Mouse (Mus musculus) liver, embryonic 12.5 days (tissue): ENCODE results near the gene Rtn3. TPM values are rescaled to one million over a fixed set of nuclear protein-coding genes. Genes with fewer than 3 reads are reported as not detected.
"Not testable (repeated sequence)": the region's sequence is repeated elsewhere in the genome, so short reads cannot be mapped to it uniquely, and the experiment has no call there.

Source experiments
- ATAC-seq: fragments of 200-750 bp; cut with Nextera tagmentation; 2 replicates; pipeline ENCODE4 v1.8.0; 2017; ENCODE audit warnings: moderate number of reproducible peaks, mild to moderate bottlenecking, moderate library complexity
- H3K27ac ChIP-seq: fragments of 300-500 bp; sonication (generic); 2 replicates; pipeline ENCODE4 v1.5.1; 2016; ENCODE audit warnings: mild to moderate bottlenecking
- H3K27me3 ChIP-seq: fragments of 300-500 bp; sonication (generic); replicated peaks from 2 replicates; pipeline ENCODE4 v1.6.1; 2016; ENCODE audit warnings: mild to moderate bottlenecking, moderate library complexity
- H3K36me3 ChIP-seq: fragments of 300-500 bp; sonication (generic); 2 replicates; pipeline ENCODE4 v1.6.1; 2016; ENCODE audit warnings: mild to moderate bottlenecking, moderate library complexity
- H3K4me1 ChIP-seq: fragments of 300-500 bp; sonication (generic); 2 replicates; pipeline ENCODE4 v1.6.1; 2016
- H3K4me2 ChIP-seq: fragments of 300-500 bp; sonication (generic); 2 replicates; pipeline ENCODE4 v1.6.1; 2016; ENCODE audit warnings: mild to moderate bottlenecking, moderate library complexity
- H3K4me3 ChIP-seq: fragments of 300-500 bp; sonication (generic); 2 replicates; pipeline ENCODE4 v1.5.1; 2016; ENCODE audit warnings: mild to moderate bottlenecking, moderate library complexity
- H3K9ac ChIP-seq: fragments of 300-500 bp; sonication (generic); 2 replicates; pipeline ENCODE4 v1.6.1; 2016; ENCODE audit warnings: mild to moderate bottlenecking, moderate library complexity
- H3K9me3 ChIP-seq: fragments of 300-500 bp; sonication (generic); replicated peaks from 2 replicates; pipeline ENCODE4 v1.6.1; 2016; ENCODE audit warnings: mild to moderate bottlenecking, moderate library complexity
- WGBS: fragments of 180-500 bp; shearing (Covaris S2); methylation state at CpG from one replicate; pipeline ENCODE4 v1.1.7; 2016; ENCODE audit not compliant: insufficient replicate concordance; 5-methylcytosine and 5-hydroxymethylcytosine counted together
- polyA plus RNA-seq: library from polyadenylated mRNA; unstranded; fragments of >200 nt; fragmentation: Nextera tagmentation; extraction: Ambion mirVana; gene quantifications from 2 replicates; pipeline ENCODE4 v1.2.1, GENCODE M21; 2016

Rtn3 gene
- polyA plus RNA-seq, 1 experiment from 2014 or later: 83.1 TPM

DNA sequence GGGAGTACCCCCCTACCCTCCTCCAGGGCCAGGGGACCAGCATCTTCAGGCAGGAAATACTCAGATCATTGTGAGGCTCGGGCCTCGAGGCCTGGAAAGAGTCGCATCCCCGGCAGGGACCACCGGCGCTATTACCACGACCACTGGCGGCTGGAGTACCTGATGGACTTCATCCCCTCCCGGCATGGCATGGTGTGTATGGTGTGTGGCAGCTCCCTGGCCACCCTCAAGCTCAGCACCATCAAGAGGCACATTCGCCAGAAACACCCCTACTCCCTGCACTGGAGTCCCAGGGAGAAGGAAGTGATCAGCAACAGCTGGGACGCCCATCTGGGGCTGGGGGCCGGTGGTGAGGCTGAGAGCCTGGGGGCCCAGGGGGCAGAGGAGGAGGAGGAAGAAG, 63.0 kb downstream of the Rtn3 start:
- H3K9ac ChIP-seq: no peak overlapping the region
- 61% methylated on average over 12 of the region's 12 CpGs for WGBS
- ATAC-seq: no peak
- peak overlapping the region; percentile 95 for H3K4me2 ChIP-seq
- H3K4me3 ChIP-seq: no peak overlapping the region
- H3K36me3 ChIP-seq: peaks cover 52% of the 10 kb centered on the region
- peaks cover 74% of the 10 kb centered on the region for H3K4me1 ChIP-seq
- peaks cover 48% of the 10 kb centered on the region for H3K27me3 ChIP-seq
- no peaks in the 10 kb centered on the region for H3K9me3 ChIP-seq
- no peak overlapping the region for H3K27ac ChIP-seq

DNA sequence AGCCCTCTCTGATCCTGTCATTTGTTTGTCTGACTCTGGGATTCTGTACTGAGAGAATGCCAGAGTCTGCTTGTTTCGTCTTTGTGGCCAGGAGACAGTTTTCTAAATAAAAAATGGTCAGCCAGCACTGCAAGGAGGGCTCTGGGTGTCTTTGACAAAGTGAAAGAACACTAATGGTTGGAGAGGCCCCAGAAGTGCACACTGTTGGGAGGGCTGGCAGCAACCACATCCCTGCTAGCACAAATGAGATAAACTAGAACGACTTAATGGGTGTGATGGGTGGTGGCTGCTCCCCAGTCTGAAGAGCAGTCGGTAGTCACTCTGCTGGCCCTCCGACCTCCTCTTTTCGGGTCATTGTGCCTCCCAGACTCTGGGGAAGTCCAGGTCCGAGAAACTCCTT, 63.9 kb downstream of the Rtn3 start:
- Histone ChIP-seq H3K9ac (peak overlapping the region; percentile 86), H3K27ac (peak overlapping the region; percentile 45), H3K36me3 (peaks cover 43% of the 10 kb centered on the region), H3K4me1 (peaks cover 74% of the 10 kb centered on the region), H3K27me3 (peaks cover 57% of the 10 kb centered on the region), H3K4me2 (peak overlapping the region; percentile 95), H3K9me3 (no peaks in the 10 kb centered on the region), H3K4me3 (peak overlapping the region; percentile 89)
- peak; percentile 61 for ATAC-seq
- 19% methylated on average over 6 of the region's 6 CpGs for WGBS

DNA sequence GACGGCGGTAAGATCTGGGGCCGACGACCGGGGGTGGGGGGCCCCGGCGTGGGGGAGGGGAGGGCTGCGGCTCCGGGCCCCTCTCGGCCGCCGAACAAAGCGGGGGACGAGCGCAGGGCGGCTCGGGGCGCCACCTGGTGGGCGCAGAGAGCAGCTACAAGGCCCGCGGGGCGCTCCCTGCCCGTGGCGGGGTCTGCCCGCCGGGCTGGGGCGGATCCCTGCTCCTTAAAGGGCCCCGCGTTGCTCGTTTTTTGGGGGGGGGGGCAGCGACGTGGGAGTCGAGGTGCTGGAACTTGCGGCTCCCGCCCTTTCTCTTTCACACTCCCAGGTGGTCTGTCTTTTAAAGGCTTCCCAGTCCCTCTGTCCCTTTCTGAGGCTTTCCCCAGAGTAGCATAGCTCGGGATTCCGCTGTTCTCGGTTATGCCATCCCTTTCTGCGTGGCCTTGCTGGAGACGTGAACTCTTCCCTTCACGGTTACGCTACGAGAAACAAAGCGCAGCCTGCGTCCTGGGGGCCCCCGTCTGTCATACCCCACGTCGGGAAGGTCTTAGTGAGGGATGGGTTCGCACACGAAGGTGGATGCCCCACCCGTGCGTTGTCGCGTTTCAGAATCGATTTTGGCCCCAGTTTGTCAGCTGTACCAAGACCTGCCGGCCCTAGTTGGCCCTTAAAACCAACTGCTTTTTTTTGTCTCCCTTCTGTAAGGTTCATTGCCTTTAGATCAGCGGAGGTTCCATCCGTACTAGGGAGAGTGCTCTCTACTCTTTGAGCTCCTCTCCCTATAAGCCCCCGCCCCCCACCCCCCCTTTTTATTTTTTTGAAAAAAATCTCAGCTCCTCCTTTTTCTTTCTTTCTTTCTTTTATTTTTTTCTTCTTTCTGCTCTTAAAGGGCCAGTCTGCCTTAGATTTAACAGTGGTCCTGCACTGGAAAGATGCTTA, 64.9 kb downstream of the Rtn3 start:
- H3K4me1 ChIP-seq: peaks cover 71% of the 10 kb centered on the region
- no peaks in the 10 kb centered on the region for H3K9me3 ChIP-seq
- ATAC-seq: peak; percentile 68
- peak overlapping the region; percentile 89 for H3K4me3 ChIP-seq
- peak overlapping the region; percentile 80 for H3K27ac ChIP-seq
- H3K4me2 ChIP-seq: peak overlapping the region; percentile 95
- peaks cover 33% of the 10 kb centered on the region for H3K36me3 ChIP-seq
- peak overlapping the region; percentile 86 for H3K9ac ChIP-seq
- under 1% methylated on average over 59 of the region's 59 CpGs for WGBS
- H3K27me3 ChIP-seq: peaks cover 60% of the 10 kb centered on the region

DNA sequence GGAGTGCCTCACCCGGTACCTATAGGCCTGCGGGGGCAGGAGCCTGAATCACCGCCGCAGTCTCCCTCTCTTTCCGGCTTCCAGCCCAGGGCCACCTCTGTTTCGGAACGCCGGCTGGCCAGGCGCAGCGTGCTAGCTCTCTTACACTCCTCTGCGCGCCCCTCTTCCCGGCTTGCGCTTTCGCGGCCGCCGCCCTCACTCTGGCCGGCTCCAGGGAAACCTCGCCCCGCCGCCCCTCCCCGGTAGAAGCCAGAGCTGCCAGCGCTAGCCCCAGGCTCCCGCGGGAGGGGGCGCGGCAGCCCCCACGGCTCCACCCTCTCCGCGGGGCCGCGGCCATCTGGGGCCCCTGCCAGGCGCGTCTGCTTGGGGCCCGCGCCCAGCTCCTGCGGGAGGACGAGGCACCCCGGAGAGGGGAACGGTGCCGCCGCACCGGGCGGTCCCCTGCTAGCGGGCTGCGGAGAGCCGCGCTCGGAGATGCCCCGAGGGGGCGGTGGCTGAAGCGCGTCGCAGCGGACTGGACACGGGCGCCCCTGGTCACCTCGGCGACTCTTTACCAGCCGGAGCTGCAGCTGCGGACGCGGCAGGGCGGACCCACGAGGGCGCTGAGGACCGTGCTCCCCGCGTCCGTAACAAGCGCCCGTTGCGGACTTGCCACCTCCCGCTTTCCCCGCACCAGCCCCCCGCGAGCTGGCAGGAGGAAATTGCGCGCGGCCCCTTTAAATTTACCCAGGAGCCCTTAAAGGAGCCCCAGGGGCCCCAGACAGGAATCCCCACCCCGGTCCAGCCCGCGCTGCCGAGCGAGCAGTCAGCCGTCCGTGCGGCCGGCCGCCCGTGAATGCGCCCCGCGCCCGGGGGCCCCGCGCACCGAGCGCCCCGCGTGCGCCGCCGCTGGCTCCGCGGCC, 66.0 kb downstream of the Rtn3 start, which contains the start of gene 2700081O15Rik:
Gene 2700081O15Rik, plus strand, starts transcription at position 792 of the 902 bp plus-strand sequence.
- peak within 1 kb of the TSS; percentile 89 for H3K4me3 ChIP-seq
- peak within 1 kb of the TSS; percentile 95 for H3K4me2 ChIP-seq
- H3K4me1 ChIP-seq: peaks cover 60% of the 10 kb centered on the region
- WGBS: under 1% methylated on average over 107 of the region's 107 CpGs
- H3K9ac ChIP-seq: peak within 1 kb of the TSS; percentile 86
- peak; percentile 63 for ATAC-seq
- H3K27ac ChIP-seq: peak within 1 kb of the TSS; percentile 80
- peaks cover 22% of the 10 kb centered on the region for H3K36me3 ChIP-seq
- H3K27me3 ChIP-seq: peaks cover 56% of the 10 kb centered on the region
- H3K9me3 ChIP-seq: no peaks in the 10 kb centered on the region

DNA sequence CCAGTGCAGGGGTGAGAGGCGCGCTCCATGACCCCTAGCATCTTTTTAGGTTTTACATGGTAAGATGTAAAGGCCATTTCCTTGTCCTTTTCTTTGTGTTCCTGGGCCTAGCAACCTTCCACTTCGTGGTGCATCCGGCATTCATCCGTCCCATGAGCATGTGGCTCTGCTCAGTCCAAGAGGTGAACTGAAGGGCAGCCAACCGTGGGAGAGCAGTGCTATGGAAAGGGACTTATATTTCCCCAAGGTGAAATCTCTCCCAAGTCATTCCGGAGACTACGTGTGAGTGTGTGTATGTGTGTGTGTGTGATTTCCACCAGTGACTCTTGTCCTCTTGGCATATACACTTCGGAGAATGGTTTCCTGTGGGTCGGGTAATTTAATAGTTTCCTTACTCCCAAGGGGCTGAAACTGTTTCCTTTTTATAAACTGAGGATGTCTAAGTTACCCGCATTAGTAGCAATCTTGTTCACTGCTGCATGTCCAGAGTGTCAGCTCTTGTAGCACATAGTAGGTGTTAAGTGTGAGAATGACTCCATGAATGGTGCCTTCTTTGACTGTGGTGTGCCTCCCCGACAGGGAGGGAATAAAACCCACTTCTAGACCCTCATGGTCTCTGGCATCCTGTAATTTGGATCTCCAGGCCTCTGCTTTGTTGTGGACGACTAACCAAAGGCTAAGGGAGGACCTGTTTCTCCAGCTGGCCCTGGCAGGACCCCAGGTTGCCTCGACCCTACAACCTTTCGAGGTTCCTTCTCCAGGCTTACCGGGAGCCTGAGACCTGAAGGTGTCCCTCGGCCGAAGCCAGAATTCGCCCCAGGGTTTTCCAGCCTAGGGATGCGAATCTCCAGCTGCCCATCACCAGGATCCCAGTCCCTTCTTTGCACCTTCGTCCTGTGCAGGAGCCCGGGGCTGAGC, 66.9 kb downstream of the Rtn3 start:
- Histone ChIP-seq H3K4me2 (peak overlapping the region; percentile 95), H3K9me3 (no peaks in the 10 kb centered on the region), H3K4me1 (peaks cover 52% of the 10 kb centered on the region), H3K4me3 (peak overlapping the region; percentile 89), H3K9ac (peak overlapping the region; percentile 86), H3K27ac (peak overlapping the region; percentile 80), H3K27me3 (peaks cover 52% of the 10 kb centered on the region), H3K36me3 (peaks cover 13% of the 10 kb centered on the region)
- ATAC-seq: no peak
- WGBS: 45% methylated on average over 22 of the region's 22 CpGs

DNA sequence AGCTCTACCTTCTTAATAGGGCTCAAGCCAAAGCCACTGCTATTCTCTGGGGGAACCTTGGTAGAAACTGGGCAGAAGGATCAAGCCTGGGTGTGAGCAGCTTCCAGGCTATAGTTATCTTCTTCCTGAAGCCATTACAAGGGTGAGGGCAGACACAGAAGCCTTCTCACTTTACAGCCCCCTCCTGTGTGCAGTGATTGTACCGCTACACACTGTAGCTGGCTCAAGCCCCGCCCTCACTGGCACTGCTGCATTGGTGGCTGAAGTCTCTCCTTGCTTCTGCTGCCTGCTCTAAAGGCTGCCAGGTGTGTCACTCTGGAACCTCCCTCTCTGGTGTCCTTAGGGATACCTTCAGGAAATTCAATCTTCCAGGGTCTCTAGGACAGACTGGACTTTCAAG, 70.7 kb downstream of the Rtn3 start:
- WGBS: 57% methylated on average over 2 of the region's 2 CpGs
- no peak overlapping the region for H3K4me3 ChIP-seq
- no peaks in the 10 kb centered on the region for H3K36me3 ChIP-seq
- H3K27me3 ChIP-seq: peaks cover 50% of the 10 kb centered on the region
- peaks cover 16% of the 10 kb centered on the region for H3K4me1 ChIP-seq
- no peak overlapping the region for H3K4me2 ChIP-seq
- H3K9me3 ChIP-seq: no peaks in the 10 kb centered on the region
- no peak overlapping the region for H3K9ac ChIP-seq
- no peak for ATAC-seq
- no peak overlapping the region for H3K27ac ChIP-seq

DNA sequence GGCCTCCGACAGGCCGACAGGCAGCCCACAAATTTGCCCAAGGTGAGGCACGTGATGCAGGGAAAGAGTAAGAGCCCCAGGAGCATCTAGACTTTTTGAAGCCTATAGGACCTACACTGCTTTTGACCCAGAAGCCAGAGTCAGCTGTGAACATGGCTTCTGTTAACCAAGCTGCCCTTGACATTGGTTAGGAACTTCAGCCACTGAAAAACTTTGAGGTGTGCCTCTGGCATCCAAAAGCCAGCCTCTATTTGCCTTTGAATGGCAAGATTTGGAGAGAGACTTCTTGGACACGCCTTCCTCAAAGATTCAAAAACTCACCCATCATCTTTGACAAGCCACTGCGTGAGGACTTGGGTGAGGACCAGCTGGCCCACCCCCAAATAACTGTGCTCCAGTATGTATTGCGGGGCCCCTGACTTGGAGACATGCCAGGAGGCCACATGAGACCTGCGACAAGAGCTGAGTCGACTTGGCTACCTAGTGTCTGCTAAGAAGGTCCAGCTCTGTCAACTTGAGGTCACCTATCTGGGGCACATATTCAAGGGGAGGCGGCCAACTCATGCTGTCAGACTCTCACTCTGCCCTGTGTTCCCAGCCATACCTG, 78.4 kb downstream of the Rtn3 start:
- no peak overlapping the region for H3K4me2 ChIP-seq
- H3K9me3 ChIP-seq: no peaks in the 10 kb centered on the region
- 61% methylated on average over 9 of the region's 9 CpGs for WGBS
- no peak overlapping the region for H3K27ac ChIP-seq
- no peaks in the 10 kb centered on the region for H3K36me3 ChIP-seq
- no peak for ATAC-seq
- no peak overlapping the region for H3K9ac ChIP-seq
- H3K4me1 ChIP-seq: no peaks in the 10 kb centered on the region
- H3K27me3 ChIP-seq: peaks cover 30% of the 10 kb centered on the region
- H3K4me3 ChIP-seq: no peak overlapping the region

DNA sequence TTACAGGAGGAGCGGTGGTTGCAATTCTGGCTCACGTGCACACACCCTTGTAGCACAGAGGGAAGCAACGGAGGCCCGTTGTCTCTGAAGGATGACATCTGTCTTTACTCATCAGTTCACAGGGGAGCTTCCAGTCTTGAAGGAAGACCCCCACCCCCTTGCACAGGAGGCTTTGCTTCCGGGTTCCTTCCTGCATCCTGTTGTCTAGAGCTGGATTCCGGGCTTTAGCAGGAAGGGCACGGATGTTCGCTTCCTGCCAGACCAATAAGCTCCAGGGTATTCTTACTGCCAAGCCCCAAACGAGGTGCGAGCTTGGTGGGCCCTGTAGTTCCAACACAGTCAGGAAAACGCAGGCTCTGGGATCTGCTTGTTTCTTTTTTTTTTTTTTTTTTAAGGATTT, 82.4 kb downstream of the Rtn3 start:
- no peak overlapping the region for H3K4me3 ChIP-seq
- WGBS: 38% methylated on average over 11 of the region's 11 CpGs
- H3K9me3 ChIP-seq: no peaks in the 10 kb centered on the region
- H3K36me3 ChIP-seq: no peaks in the 10 kb centered on the region
- no peaks in the 10 kb centered on the region for H3K4me1 ChIP-seq
- no peak overlapping the region for H3K27ac ChIP-seq
- ATAC-seq: no peak
- no peak overlapping the region for H3K9ac ChIP-seq
- H3K4me2 ChIP-seq: no peak overlapping the region
- H3K27me3 ChIP-seq: peaks cover 40% of the 10 kb centered on the region

DNA sequence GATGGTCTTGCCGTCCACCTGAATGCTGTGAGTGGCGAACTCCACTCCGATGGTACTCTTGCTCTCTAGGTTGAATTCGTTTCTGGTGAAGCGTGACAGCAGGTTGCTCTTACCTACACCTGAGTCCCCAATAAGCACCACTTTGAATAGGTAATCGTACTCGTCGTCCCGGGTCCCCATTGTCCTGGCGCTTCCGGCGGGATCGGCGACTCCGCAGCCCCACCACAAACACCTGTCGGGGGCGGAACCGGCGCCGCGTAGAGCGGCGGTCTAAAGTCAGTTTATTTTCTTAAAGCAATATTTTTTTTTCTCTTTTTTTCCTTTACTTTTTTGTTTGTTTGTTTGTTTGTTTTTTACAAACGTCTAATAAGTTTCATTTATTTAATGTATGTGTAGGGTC, 84.2 kb downstream of the Rtn3 start:
- not testable (repeated sequence) for H3K4me1 ChIP-seq

DNA sequence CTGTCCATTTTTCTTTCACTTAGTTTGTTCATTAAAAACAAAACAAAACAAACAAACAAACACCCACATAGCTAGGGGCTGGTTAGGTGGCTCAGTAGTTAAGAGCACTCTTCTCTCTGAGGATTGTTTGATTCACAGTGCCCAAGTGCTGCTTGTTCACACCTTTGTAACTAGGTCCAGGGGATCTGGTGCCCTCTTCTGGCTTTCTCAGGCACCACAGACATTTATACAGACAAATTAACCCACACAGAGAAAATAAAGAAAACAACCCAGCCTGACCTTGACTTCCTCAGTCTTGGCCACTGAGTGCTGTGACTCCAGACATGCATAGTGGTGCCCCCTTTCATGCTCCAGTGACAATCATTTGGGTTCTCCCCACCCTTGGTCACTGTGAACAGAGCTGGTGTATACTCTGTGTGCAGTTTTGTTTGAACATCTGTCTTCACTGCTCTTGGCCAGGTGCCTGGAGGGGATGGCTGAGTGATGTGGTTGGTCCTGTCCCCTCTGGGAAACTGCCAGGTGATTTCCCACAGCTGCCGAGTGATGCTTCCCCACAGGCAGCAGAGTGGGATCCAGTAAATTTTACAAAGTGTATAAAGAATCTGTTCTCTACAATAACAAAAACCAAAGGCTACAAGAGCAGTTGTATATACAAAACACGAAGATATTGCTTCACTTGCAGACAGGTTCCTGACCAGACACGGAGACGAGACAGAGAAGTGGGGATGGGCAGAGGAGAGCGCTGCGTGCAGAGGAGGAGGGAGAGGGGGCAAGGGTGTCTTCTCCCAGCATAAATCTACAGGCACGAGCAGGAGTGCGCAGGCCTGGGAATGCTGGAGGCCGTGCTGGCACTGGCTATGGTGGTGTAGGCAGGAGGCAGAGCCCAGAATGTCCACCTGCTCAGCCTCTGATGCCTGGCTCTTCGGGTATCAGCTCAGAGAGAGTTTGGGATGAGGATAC, 85.9 kb downstream of the Rtn3 start:
- H3K9ac ChIP-seq, H3K36me3 ChIP-seq, H3K9me3 ChIP-seq, ATAC-seq, H3K4me1 ChIP-seq, H3K27ac ChIP-seq, H3K4me2 ChIP-seq, H3K4me3 ChIP-seq: not testable (repeated sequence)
- peaks cover 29% of the 10 kb centered on the region for H3K27me3 ChIP-seq
- WGBS: 69% methylated on average over 9 of the region's 10 CpGs

More for the DNA sequence above, 84.2 kb downstream of the Rtn3 start:
- not testable (repeated sequence) for ATAC-seq, H3K27ac ChIP-seq, H3K9me3 ChIP-seq, H3K4me2 ChIP-seq, H3K36me3 ChIP-seq, H3K4me3 ChIP-seq, H3K9ac ChIP-seq
- WGBS: 38% methylated on average over 24 of the region's 24 CpGs
- H3K27me3 ChIP-seq: peaks cover 32% of the 10 kb centered on the region
